Mouse (Mus musculus) midbrain, embryonic 12.5 days (tissue): Measurements from ENCODE around the gene Cope. TPM values are rescaled to one million over a fixed set of nuclear protein-coding genes. Genes with fewer than 3 reads are reported as not detected.

Experiments used
- ATAC-seq: fragments of 200-750 bp; cut with Nextera tagmentation; 2 replicates; pipeline ENCODE4 v1.8.0; 2017; ENCODE audit warnings: low read depth, moderate TSS enrichment, moderate library complexity; ENCODE audit not compliant: low FRiP score
- H3K27ac ChIP-seq: fragments of 300-500 bp; sonication (generic); replicated peaks from 2 replicates; pipeline ENCODE4 v1.5.1; 2016; ENCODE audit warnings: mild to moderate bottlenecking
- H3K27me3 ChIP-seq: fragments of 300-500 bp; sonication (generic); 2 replicates; pipeline ENCODE4 v1.6.1; 2016; ENCODE audit warnings: mild to moderate bottlenecking
- H3K36me3 ChIP-seq: fragments of 300-500 bp; sonication (generic); 2 replicates; pipeline ENCODE4 v1.6.1; 2016
- H3K4me1 ChIP-seq: fragments of 300-500 bp; sonication (generic); 2 replicates; pipeline ENCODE4 v1.6.1; 2016
- H3K4me2 ChIP-seq: fragments of 300-500 bp; sonication (generic); replicated peaks from 2 replicates; pipeline ENCODE4 v1.6.1; 2016; ENCODE audit warnings: mild to moderate bottlenecking, moderate library complexity
- H3K4me3 ChIP-seq: fragments of 300-500 bp; sonication (generic); 2 replicates; pipeline ENCODE4 v1.5.1; 2016; ENCODE audit warnings: mild to moderate bottlenecking
- H3K9ac ChIP-seq: fragments of 300-500 bp; sonication (generic); replicated peaks from 2 replicates; pipeline ENCODE4 v1.6.1; 2016; ENCODE audit warnings: mild to moderate bottlenecking, moderate library complexity
- H3K9me3 ChIP-seq: fragments of 300-500 bp; sonication (generic); 2 replicates; pipeline ENCODE4 v1.6.1; 2016; ENCODE audit warnings: mild to moderate bottlenecking
- WGBS: fragments of 180-500 bp; shearing (Covaris S2); methylation state at CpG from one replicate; pipeline ENCODE4 v1.1.7; 2016; 5-methylcytosine and 5-hydroxymethylcytosine counted together
- polyA plus RNA-seq: library from polyadenylated mRNA; unstranded; fragments of >200 nt; fragmentation: Nextera tagmentation; extraction: Ambion mirVana; gene quantifications from 2 replicates; pipeline ENCODE4 v1.2.1, GENCODE M21; 2016

Cope gene
- polyA plus RNA-seq, 1 experiment from 2014 or later, result 235 TPM

DNA sequence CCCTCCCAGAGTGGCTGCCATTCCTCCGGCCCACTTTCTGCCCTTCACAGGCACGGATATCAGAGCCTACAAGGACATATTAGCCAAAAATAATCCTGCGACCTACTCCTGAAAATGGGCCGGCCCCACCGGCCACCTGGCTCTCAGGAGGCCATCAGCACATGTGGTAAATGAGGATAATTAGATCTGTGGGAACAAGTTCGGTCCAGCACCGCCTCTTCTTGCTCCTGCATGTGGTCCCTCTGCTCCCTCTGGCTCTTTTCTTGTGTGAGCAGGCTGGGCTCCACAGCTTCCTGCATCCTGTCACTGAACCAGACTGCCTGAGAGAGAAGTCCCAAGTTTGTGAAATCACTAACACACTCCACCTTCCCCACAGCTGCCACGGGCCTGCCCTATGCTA is 23.1 kb upstream of the Cope start:
- WGBS, result 75% methylated on average over 8 of the region's 8 CpGs
- Histone ChIP-seq H3K36me3 (no peaks in the 10 kb centered on the region), H3K9me3 (peaks cover 3% of the 10 kb centered on the region; the same call in 1 of the 2 replicates), H3K4me2 (no peak overlapping the region), H3K27me3 (no peaks in the 10 kb centered on the region; the same call in 1 of the 2 replicates), H3K4me1 (peaks cover 9% of the 10 kb centered on the region), H3K27ac (no peak overlapping the region), H3K9ac (no peak overlapping the region), H3K4me3 (no peak overlapping the region)
- ATAC-seq, result no peak

DNA sequence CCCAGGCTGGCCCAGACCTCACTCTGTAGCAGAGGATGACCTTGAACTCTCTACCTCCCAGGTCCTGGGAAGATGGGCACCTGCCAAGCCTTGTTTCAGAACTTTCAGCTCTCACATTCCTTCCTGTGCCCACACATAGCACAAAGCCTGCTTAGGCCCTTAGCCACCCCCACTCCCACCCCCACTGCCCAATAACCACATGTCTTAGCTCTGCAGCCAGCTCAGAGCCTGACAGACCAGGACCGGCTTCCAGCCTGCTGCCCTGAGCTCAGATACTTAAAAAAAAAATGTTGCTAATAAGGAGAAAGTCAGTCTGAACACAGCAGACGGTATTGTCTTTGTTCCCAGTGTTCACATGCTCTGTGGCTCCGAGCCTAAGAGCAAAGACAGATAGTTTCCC is 21.3 kb upstream of the Cope start:
- H3K9me3 ChIP-seq, result no peaks in the 10 kb centered on the region

DNA sequence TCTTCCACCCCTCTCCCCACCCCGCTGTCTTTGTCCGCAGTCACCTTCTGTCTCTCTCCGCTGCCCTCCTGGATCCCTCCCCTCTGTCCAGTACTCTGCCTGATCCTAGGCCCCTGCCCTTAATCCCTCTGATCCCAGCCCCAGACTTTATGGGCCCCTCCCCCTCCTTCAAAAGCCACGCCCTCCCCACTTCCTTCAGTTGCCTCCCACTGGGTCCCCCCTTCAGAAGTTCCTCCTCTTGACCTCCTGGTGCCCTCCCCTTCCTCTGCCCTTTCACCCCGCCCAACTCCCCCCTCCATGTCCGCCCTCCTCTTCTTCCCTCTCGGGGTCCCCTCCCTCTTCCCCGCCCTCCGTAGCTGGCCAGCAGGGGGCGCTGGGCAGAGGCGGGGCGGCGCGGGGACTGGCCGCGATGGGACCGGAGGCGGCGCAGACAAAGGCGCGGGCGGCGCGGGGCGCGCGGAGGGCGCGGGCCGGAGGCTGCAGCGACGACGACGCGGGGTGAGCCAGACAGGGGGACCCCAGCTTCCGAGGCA is 19.6 kb upstream of the Cope start, which contains the start of gene Homer3:
Homer3 (plus strand) TSS at position 225 of the 533 bp plus-strand sequence.
- peaks cover 30% of the 10 kb centered on the region for H3K36me3 ChIP-seq
- H3K9me3 ChIP-seq, result peaks cover 4% of the 10 kb centered on the region; the same call in 1 of the 2 replicates
- H3K27ac ChIP-seq, result peak within 1 kb of the TSS; percentile 79
- 2% methylated on average over 35 of the region's 36 CpGs for WGBS
- peaks cover 15% of the 10 kb centered on the region for H3K4me1 ChIP-seq
- peak within 1 kb of the TSS; percentile 85 for H3K4me2 ChIP-seq
- H3K27me3 ChIP-seq, result no peaks in the 10 kb centered on the region; the same call in 1 of the 2 replicates
- peak within 1 kb of the TSS; percentile 93 for H3K9ac ChIP-seq
- peak; percentile 90 for ATAC-seq
- H3K4me3 ChIP-seq, result peak within 1 kb of the TSS; percentile 71

More for the DNA sequence above, 21.3 kb upstream of the Cope start:
- H3K27ac ChIP-seq, result no peak overlapping the region
- no peak for ATAC-seq
- H3K27me3 ChIP-seq, result no peaks in the 10 kb centered on the region; the same call in 1 of the 2 replicates
- no peak overlapping the region for H3K4me3 ChIP-seq
- no peak overlapping the region for H3K4me2 ChIP-seq
- peaks cover 14% of the 10 kb centered on the region for H3K36me3 ChIP-seq
- H3K9ac ChIP-seq, result no peak overlapping the region
- H3K4me1 ChIP-seq, result peaks cover 15% of the 10 kb centered on the region
- 48% methylated on average over 3 of the region's 3 CpGs for WGBS

DNA sequence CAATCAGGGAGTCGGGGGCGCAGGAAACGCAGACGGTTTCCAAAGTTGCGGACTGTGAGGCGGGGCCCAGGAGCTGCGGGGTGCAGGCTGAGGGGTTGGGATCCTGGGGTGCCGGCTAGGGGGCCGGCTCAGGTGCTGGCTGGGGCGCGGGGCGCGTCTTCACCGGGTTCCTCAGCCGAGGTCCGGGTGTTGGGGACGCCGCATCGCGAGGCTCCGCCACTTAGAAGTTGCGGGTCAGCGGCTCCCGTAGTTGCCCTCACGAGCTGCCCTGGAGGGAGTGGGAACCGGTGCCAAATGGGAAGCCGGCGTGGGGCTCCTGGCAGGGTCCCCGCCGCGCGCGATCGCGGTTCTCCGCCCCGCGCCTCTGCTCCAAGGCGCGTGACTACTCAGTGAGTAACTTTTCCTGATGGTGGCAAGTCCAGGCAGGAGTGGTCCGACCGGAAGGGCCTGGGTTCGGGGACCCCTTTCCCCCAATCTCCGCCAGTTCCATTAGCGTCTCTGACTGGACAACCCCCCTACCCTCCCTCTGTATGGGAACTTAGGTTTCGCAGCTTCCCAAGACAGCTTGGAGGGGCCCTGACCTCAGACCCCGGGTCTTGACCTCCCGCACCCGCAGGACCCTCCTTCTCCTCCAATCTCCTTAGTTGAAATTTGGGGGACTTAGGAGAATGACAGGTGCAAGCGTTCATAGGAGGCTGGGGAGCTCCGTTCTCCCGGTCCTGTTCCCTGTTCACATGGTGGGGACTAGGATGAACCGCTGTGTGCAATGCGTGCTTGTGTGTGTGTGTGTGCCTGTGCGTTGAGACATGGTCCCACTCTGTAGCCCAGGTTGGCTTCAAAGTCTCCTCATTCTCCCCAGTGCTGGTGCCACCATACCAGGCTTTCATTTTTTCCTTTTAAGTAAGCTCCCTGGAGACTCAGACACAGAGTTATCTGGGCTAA is 18.9 kb upstream of the Cope start:
- peak overlapping the region; percentile 85 for H3K4me2 ChIP-seq
- H3K36me3 ChIP-seq, result peaks cover 38% of the 10 kb centered on the region
- WGBS, result under 1% methylated on average over 55 of the region's 55 CpGs
- peaks cover 13% of the 10 kb centered on the region for H3K4me1 ChIP-seq
- no peaks in the 10 kb centered on the region for H3K27me3 ChIP-seq
- peaks cover 4% of the 10 kb centered on the region; the same call in 1 of the 2 replicates for H3K9me3 ChIP-seq
- ATAC-seq, result peak; percentile 48
- peak overlapping the region; percentile 93 for H3K9ac ChIP-seq
- peak overlapping the region; percentile 79 for H3K27ac ChIP-seq
- peak overlapping the region; percentile 71 for H3K4me3 ChIP-seq

DNA sequence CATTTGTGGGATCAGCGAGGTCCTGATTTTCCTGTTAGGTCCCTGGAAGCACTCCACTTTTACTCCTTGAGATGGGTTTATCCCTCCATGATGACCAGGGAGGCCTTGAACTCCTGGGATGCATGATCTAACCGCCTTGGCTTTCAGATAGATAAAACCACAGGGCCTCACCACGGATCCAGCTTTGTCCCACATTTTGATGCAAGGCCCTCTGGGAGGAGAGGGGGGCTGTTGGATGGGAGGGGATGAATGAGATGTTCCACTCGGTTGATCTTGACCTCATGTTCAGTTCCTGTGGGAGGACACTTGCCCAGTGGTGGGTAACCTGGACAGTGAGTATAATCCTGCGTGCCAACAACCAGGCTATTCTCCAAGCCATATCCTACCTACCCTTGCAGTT is 17.9 kb upstream of the Cope start:
- peaks cover 48% of the 10 kb centered on the region for H3K36me3 ChIP-seq
- ATAC-seq, result no peak

DNA sequence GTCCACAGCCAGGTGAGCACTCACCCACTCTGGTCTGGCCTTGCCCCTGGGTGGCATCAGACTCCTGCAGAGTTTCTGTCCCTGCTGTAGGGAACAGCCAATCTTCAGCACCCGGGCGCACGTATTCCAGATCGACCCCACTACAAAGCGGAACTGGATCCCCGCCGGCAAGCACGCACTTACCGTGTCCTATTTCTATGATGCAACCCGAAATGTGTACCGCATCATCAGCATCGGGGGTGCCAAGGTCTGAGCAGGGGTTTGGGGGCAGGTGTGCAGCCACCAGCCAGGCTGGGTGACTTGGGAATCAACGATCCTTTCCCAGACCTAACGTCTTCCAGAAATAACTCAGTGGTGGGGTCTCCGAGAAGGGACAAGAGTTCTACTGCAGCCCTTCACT is 17.0 kb upstream of the Cope start:
- Histone ChIP-seq H3K27me3 (no peaks in the 10 kb centered on the region), H3K9ac (no peak overlapping the region), H3K4me3 (no peak overlapping the region), H3K4me2 (no peak overlapping the region), H3K4me1 (peaks cover 13% of the 10 kb centered on the region), H3K36me3 (peaks cover 55% of the 10 kb centered on the region), H3K27ac (no peak overlapping the region), H3K9me3 (peaks cover 4% of the 10 kb centered on the region; the same call in 1 of the 2 replicates)
- ATAC-seq, result no peak
- 99% methylated on average over 15 of the region's 15 CpGs for WGBS

More for the DNA sequence above, 17.9 kb upstream of the Cope start:
- WGBS, result 72% methylated on average over 5 of the region's 5 CpGs
- H3K27ac ChIP-seq, result no peak overlapping the region
- H3K27me3 ChIP-seq, result no peaks in the 10 kb centered on the region
- peaks cover 13% of the 10 kb centered on the region for H3K4me1 ChIP-seq
- H3K9ac ChIP-seq, result peak overlapping the region; percentile 7; the same call in 1 of the 2 replicates
- peak overlapping the region; percentile 85 for H3K4me2 ChIP-seq
- H3K4me3 ChIP-seq, result peak overlapping the region; percentile 71
- H3K9me3 ChIP-seq, result peaks cover 4% of the 10 kb centered on the region; the same call in 1 of the 2 replicates

DNA sequence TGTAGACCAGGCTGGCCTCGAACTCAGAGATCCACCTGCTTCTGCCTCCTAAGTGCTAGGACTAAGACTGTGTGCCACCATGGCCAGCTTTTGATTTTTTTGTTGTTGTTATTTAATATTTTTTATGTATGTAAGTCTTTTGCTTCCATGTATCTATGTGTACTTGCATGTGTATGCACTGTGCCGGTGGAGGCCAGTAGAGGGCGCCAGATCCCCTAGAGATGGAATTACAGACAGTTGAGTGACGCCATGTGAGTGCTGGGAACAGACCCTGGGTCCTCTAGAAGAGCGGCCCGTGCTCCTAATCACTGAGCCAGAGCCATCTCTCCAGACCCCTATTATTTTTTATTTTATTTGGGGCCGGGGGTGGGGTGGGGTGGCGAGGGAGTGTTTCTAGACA is 15.6 kb upstream of the Cope start:
- Histone ChIP-seq H3K9me3 (peaks cover 4% of the 10 kb centered on the region; the same call in 1 of the 2 replicates), H3K4me3 (no peak overlapping the region), H3K4me1 (peaks cover 13% of the 10 kb centered on the region), H3K27me3 (no peaks in the 10 kb centered on the region), H3K9ac (no peak overlapping the region), H3K27ac (no peak overlapping the region), H3K36me3 (peaks cover 69% of the 10 kb centered on the region), H3K4me2 (no peak overlapping the region)
- ATAC-seq, result no peak
- 86% methylated on average over 8 of the region's 8 CpGs for WGBS

DNA sequence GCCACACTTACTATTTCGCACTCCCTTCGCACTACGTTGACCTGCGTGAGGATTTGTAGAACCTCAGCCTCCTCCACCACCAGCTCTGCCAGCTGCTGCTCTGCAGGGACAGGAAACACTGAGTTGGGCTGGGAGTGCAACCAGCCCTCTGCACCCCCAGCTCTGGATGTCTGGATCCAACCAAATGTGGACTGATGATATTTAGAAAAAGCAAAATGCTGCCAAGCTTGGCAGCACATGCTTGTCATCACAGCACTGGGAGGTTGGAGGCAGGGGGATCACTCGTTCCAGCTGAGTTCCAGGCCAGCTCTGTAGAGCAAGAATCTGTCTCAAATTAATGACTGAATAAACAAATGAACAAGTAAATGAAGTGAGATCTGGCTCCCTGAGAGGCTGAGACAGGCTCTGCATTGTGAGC is 8.3 kb upstream of the Cope start:
- Histone ChIP-seq H3K36me3 (peaks cover 92% of the 10 kb centered on the region), H3K9ac (no peak overlapping the region), H3K9me3 (no peaks in the 10 kb centered on the region)

DNA sequence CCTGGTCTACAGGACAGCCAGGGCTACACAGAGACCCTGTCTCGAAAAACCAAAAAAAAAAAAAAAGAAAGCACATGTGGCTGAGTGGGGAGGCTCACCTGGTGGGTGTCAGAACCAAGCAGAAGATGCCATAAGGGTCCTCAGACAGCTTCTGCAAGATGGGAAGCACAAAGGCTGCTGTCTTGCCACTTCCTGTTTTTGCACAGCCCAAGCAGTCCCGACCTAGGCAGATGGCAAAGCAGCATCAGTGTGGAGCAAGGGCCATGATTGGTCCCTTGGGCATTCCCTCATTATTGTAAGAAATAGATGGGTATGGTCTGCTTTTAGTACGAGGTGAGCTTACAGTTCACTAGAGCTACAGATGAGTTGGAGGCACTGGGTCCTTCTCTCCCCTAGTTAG is 1.4 kb upstream of the Cope start:
- 80% methylated on average over 3 of the region's 3 CpGs for WGBS
- peaks cover 26% of the 10 kb centered on the region for H3K4me1 ChIP-seq
- no peak for ATAC-seq
- H3K4me3 ChIP-seq, result no peak overlapping the region
- no peak overlapping the region for H3K4me2 ChIP-seq
- H3K27me3 ChIP-seq, result no peaks in the 10 kb centered on the region
- no peak overlapping the region for H3K27ac ChIP-seq
- no peak overlapping the region for H3K9ac ChIP-seq
- no peaks in the 10 kb centered on the region for H3K9me3 ChIP-seq
- H3K36me3 ChIP-seq, result peaks cover 54% of the 10 kb centered on the region

More for the DNA sequence above, 8.3 kb upstream of the Cope start:
- Histone ChIP-seq H3K4me2 (no peak overlapping the region), H3K27me3 (no peaks in the 10 kb centered on the region), H3K4me1 (no peaks in the 10 kb centered on the region), H3K4me3 (no peak overlapping the region), H3K27ac (peak overlapping the region; percentile 10; the same call in 1 of the 2 replicates)
- 78% methylated on average over 5 of the region's 5 CpGs for WGBS
- ATAC-seq, result no peak

DNA sequence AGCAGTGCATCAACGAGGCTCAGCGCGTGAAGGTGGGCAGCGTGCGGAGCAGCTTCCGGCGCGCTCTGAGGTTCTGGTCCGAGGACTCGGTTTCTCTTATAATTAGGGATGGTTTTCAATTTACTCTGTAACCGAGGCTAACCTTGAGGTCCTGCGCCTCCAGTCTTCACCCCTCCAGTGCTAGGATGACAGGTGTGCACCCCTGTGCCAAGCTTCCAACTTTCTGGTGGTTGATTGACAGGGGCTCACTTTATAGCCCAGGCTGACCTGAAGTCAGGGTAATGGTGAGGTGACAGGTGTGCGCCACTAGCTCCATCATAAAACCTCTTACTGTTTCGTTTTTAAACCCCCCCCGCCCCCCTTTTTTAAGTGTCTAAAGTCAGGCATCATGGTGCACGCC is 583 bp downstream of the Cope start:
- peak overlapping the region; percentile 31; the same call in 1 of the 2 replicates for H3K27ac ChIP-seq
- no peaks in the 10 kb centered on the region for H3K9me3 ChIP-seq
- peak overlapping the region; percentile 77 for H3K9ac ChIP-seq
- peak overlapping the region; percentile 90 for H3K4me3 ChIP-seq
- peak; percentile 19 for ATAC-seq
- H3K36me3 ChIP-seq, result peaks cover 54% of the 10 kb centered on the region
- H3K27me3 ChIP-seq, result no peaks in the 10 kb centered on the region
- WGBS, result 5% methylated on average over 16 of the region's 16 CpGs
- peaks cover 26% of the 10 kb centered on the region for H3K4me1 ChIP-seq
- peak overlapping the region; percentile 97 for H3K4me2 ChIP-seq

DNA sequence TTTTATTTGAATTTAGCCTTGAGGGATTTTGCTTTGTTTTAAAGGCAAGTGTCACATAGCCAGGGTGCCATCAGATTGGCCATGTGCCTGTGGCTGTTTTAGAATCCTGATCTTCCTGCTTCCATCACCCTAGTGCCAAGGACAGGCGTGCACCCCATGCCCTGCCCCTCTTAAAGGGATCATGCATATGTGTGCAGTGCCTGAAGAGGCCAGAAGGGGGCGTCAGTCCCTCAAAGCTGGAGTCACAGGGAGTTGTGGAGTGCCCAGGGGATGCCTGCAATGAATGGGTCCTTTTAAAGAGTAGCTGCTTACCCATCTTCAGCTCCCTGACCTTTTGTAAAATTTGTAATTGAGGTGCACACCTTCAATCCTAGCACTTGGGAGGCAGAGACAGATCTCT is 7.0 kb downstream of the Cope start:
- no peak overlapping the region for H3K27ac ChIP-seq
- peaks cover 10% of the 10 kb centered on the region for H3K27me3 ChIP-seq
- H3K4me1 ChIP-seq, result peaks cover under 1% of the 10 kb centered on the region; the same call in 1 of the 2 replicates
- H3K9ac ChIP-seq, result no peak overlapping the region
- no peak for ATAC-seq
- H3K4me3 ChIP-seq, result no peak overlapping the region
- WGBS, result 37% methylated on average over 2 of the region's 2 CpGs
- peaks cover 87% of the 10 kb centered on the region for H3K36me3 ChIP-seq
- H3K4me2 ChIP-seq, result no peak overlapping the region
- no peaks in the 10 kb centered on the region for H3K9me3 ChIP-seq

DNA sequence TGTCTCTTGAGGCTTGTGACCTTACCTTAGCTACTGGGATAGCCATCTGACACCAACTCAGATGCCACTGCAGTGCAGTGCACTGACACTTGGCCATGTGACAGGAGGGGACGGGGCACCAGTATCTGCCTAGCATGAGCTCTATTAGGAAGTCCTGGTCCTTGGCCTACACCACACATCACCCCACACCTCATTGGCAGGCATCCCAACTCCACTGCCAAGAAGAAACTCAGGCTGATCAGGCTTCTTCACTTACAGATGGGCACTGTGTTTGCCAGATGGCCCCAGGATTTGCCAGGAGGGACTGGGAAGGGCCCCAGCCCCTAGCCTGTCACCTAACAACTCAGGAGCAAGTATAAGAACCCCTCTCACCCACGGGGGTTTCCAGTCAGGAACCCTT is 11.1 kb downstream of the Cope start:
- 83% methylated on average over 2 of the region's 2 CpGs for WGBS
- no peak overlapping the region for H3K27ac ChIP-seq
- H3K9ac ChIP-seq, result no peak overlapping the region
- H3K36me3 ChIP-seq, result peaks cover 46% of the 10 kb centered on the region
- ATAC-seq, result no peak
- H3K4me3 ChIP-seq, result no peak overlapping the region
- H3K27me3 ChIP-seq, result peaks cover 10% of the 10 kb centered on the region
- peaks cover 38% of the 10 kb centered on the region for H3K4me1 ChIP-seq
- H3K4me2 ChIP-seq, result no peak overlapping the region
- no peaks in the 10 kb centered on the region for H3K9me3 ChIP-seq
